Mouse (Mus musculus) stomach, embryonic 16.5 days (tissue): ENCODE measurements around the gene Creb3l2. TPM values are rescaled to one million over a fixed set of nuclear protein-coding genes. Genes with fewer than 3 reads are reported as not detected.
A peak's percentile ranks its signal among the peaks of the same experiment; 100 is the strongest.

Experiments
- ATAC-seq: fragments of 200-750 bp; cut with Nextera tagmentation; 2 replicates; pipeline ENCODE4 v1.8.0; 2017; ENCODE audit warnings: moderate number of reproducible peaks, moderate TSS enrichment; ENCODE audit not compliant: insufficient read depth, low FRiP score
- H3K27ac ChIP-seq: fragments of 300-500 bp; sonication (generic); 2 replicates; pipeline ENCODE4 v1.5.1; 2014; ENCODE audit warnings: low read length
- H3K27me3 ChIP-seq: fragments of 300-500 bp; sonication (generic); 2 replicates; pipeline ENCODE4 v1.6.1; 2014; ENCODE audit warnings: low read length, control low read depth, mixed read lengths; ENCODE audit not compliant: control insufficient read depth, insufficient read depth
- H3K36me3 ChIP-seq: fragments of 300-500 bp; sonication (generic); 2 replicates; pipeline ENCODE4 v1.6.1; 2014; ENCODE audit warnings: low read length; ENCODE audit not compliant: control insufficient read depth, insufficient read depth
- H3K4me1 ChIP-seq: fragments of 300-500 bp; sonication (generic); 2 replicates; pipeline ENCODE4 v1.6.1; 2014; ENCODE audit warnings: low read length, control low read depth, mixed read lengths; ENCODE audit not compliant: control insufficient read depth, insufficient read depth
- H3K4me2 ChIP-seq: fragments of 300-500 bp; sonication (generic); 2 replicates; pipeline ENCODE4 v1.6.1; 2014; ENCODE audit warnings: low read depth, low read length, mixed read lengths
- H3K4me3 ChIP-seq: fragments of 300-500 bp; sonication (generic); replicated peaks from 2 replicates; pipeline ENCODE4 v1.5.1; 2014; ENCODE audit warnings: mild to moderate bottlenecking, low read length
- H3K9ac ChIP-seq: fragments of 300-500 bp; sonication (generic); 2 replicates; pipeline ENCODE4 v1.6.1; 2014; ENCODE audit warnings: low read length
- H3K9me3 ChIP-seq: fragments of 300-500 bp; sonication (generic); replicated peaks from 2 replicates; pipeline ENCODE4 v1.6.1; 2016; ENCODE audit warnings: low read length, control low read depth; ENCODE audit not compliant: control insufficient read depth
- WGBS: fragments of 180-500 bp; shearing (Covaris S2); extraction: QIAGEN DNeasy Blood & Tissue Kit; methylation state at CpG from one replicate; pipeline ENCODE4 v1.1.7; 2014; 5-methylcytosine and 5-hydroxymethylcytosine counted together
- polyA plus RNA-seq: library from polyadenylated mRNA; unstranded; fragments of >200 nt; fragmentation: Nextera tagmentation; extraction: Ambion mirVana; gene quantifications from 2 replicates; pipeline ENCODE4 v1.2.1, GENCODE M21; 2015

Creb3l2 gene
- polyA plus RNA-seq, 1 experiment from 2014 or later, result 20.3 TPM

GRCm38 (mm10) chr6:37407876-37408275 lies 34.1 kb downstream of the Creb3l2 start:
- Histone ChIP-seq H3K4me3 (no peak overlapping the region), H3K9me3 (no peaks in the 10 kb centered on the region), H3K36me3 (no peaks in the 10 kb centered on the region), H3K4me1 (peaks cover 15% of the 10 kb centered on the region), H3K9ac (no peak overlapping the region), H3K27ac (no peak overlapping the region), H3K4me2 (no peak overlapping the region), H3K27me3 (no peaks in the 10 kb centered on the region)
- WGBS, result 91% methylated on average over 3 of the region's 3 CpGs
- ATAC-seq, result no peak

DNA sequence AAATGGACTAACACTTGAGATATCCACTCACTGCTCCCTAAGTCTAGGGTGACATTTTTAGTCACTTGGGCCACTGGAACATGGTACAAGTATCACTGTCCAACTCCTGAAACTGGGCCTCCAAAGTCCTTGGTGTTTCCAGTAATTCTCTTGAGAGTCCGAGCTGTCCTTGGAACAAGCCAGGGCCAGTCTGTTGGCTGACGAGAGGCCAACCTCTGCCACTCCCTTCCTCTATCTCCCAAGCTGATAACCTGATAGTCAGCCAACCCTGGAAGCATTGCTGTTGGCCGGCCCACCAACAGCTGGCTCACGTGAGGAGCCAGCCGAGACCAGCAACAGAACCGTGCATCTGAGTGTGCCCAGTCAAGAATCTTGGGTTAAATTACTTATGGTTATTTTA lies 35.0 kb downstream of the Creb3l2 start:
- Histone ChIP-seq H3K9ac (no peak overlapping the region), H3K36me3 (no peaks in the 10 kb centered on the region), H3K4me2 (no peak overlapping the region), H3K9me3 (no peaks in the 10 kb centered on the region), H3K27me3 (no peaks in the 10 kb centered on the region), H3K27ac (no peak overlapping the region), H3K4me1 (peaks cover 24% of the 10 kb centered on the region), H3K4me3 (no peak overlapping the region)
- no peak; the same call in 1 of the 2 replicates for ATAC-seq
- WGBS, result 61% methylated on average over 6 of the region's 6 CpGs

DNA sequence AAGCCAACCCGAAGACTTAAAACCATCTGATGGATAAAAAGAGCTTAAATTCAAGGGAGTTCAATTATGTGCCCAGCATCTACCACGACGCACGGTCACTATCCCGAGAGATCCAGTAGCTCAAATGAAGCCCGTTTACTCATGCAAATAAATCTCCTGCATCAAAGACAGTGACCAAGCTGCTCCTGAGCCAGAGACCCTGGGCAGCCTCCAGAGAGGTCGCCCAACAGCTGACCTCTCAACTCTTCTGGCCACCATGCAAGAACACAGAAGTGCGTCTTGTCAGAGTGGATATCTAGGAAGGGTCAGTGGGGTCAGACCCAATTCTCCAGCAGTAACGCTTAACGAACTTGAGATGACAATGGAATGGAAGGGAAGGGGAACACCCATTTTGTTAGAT lies 35.9 kb downstream of the Creb3l2 start:
- Histone ChIP-seq H3K27me3 (no peaks in the 10 kb centered on the region), H3K27ac (no peak overlapping the region), H3K9ac (no peak overlapping the region), H3K4me2 (no peak overlapping the region), H3K9me3 (no peaks in the 10 kb centered on the region), H3K4me1 (peaks cover 32% of the 10 kb centered on the region), H3K4me3 (no peak overlapping the region), H3K36me3 (no peaks in the 10 kb centered on the region)
- WGBS, result 64% methylated on average over 10 of the region's 10 CpGs
- ATAC-seq, result no peak

- Histone ChIP-seq H3K27me3 (no peaks in the 10 kb centered on the region), H3K4me1 (peaks cover 49% of the 10 kb centered on the region), H3K9me3 (no peaks in the 10 kb centered on the region), H3K27ac (no peak overlapping the region), H3K4me3 (no peak overlapping the region), H3K9ac (no peak overlapping the region), H3K4me2 (no peak overlapping the region), H3K36me3 (no peaks in the 10 kb centered on the region)
- no peak for ATAC-seq
- 45% methylated on average over 3 of the region's 3 CpGs for WGBS
These were observed 37.6 kb downstream of the Creb3l2 start for GRCm38 (mm10) chr6:37404325-37404724.

DNA sequence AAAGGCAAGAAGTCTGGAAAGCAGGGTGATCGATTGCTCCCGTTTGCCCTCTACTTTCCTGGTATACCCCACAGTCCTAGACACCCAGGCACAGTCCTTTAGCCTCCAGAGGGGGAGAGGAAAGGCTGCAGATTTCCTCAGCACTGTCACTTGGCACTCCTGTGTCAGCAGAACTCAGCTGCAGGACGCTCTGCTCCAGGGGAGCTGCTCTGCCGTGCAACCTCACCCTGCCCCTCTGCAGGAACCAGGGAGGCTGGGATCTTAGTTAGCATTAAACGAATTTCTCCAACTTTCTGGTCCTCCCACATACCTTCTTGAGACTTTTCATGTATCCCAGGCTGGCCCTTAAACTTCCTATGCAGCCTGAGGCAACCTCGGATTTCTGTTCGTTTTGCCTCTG lies 40.0 kb downstream of the Creb3l2 start:
- Histone ChIP-seq H3K36me3 (no peaks in the 10 kb centered on the region), H3K27me3 (no peaks in the 10 kb centered on the region), H3K9ac (peak overlapping the region; percentile 38), H3K4me3 (no peak overlapping the region), H3K9me3 (no peaks in the 10 kb centered on the region), H3K4me1 (peaks cover 57% of the 10 kb centered on the region), H3K4me2 (no peak overlapping the region), H3K27ac (peak overlapping the region; percentile 49; the same call in 1 of the 2 replicates)
- no peak for ATAC-seq
- whole genome bisulfite sequencing, result 40% methylated on average over 7 of the region's 7 CpGs

- Histone ChIP-seq H3K27ac (peak overlapping the region; percentile 49), H3K4me2 (no peak overlapping the region), H3K9me3 (no peaks in the 10 kb centered on the region), H3K4me3 (no peak overlapping the region), H3K4me1 (peaks cover 60% of the 10 kb centered on the region), H3K9ac (peak overlapping the region; percentile 34; the same call in 1 of the 2 replicates), H3K27me3 (no peaks in the 10 kb centered on the region), H3K36me3 (no peaks in the 10 kb centered on the region)
- WGBS, result 30% methylated on average over 11 of the region's 11 CpGs
- peak; percentile 37; the same call in 1 of the 2 replicates for ATAC-seq
These were observed 41.0 kb downstream of the Creb3l2 start for GRCm38 (mm10) chr6:37400866-37401525.

- Histone ChIP-seq H3K4me1 (peaks cover 61% of the 10 kb centered on the region), H3K27ac (no peak overlapping the region; the same call in 1 of the 2 replicates)
- ATAC-seq, result no peak
These were observed 41.8 kb downstream of the Creb3l2 start for GRCm38 (mm10) chr6:37400167-37400566.

GRCm38 (mm10) chr6:37398943-37399342 lies 43.0 kb downstream of the Creb3l2 start:
- Histone ChIP-seq H3K27me3 (no peaks in the 10 kb centered on the region), H3K27ac (no peak overlapping the region), H3K9ac (no peak overlapping the region), H3K4me3 (no peak overlapping the region), H3K9me3 (no peaks in the 10 kb centered on the region), H3K4me2 (no peak overlapping the region), H3K4me1 (peaks cover 55% of the 10 kb centered on the region), H3K36me3 (no peaks in the 10 kb centered on the region)
- 14% methylated on average over 10 of the region's 10 CpGs for WGBS
- ATAC-seq, result peak; percentile 45; the same call in 1 of the 2 replicates

More at GRCm38 (mm10) chr6:37400167-37400566, 41.8 kb downstream of the Creb3l2 start:
- no peak overlapping the region for H3K9ac ChIP-seq
- H3K4me3 ChIP-seq, result no peak overlapping the region
- WGBS, result 71% methylated on average over 4 of the region's 4 CpGs
- H3K27me3 ChIP-seq, result no peaks in the 10 kb centered on the region
- no peak overlapping the region for H3K4me2 ChIP-seq
- H3K9me3 ChIP-seq, result no peaks in the 10 kb centered on the region
- H3K36me3 ChIP-seq, result no peaks in the 10 kb centered on the region

- no peak overlapping the region for H3K9ac ChIP-seq
- no peak overlapping the region for H3K4me3 ChIP-seq
- 47% methylated on average over 9 of the region's 9 CpGs for WGBS
- H3K4me1 ChIP-seq, result peaks cover 47% of the 10 kb centered on the region
- H3K4me2 ChIP-seq, result no peak overlapping the region
- no peak overlapping the region for H3K27ac ChIP-seq
- no peak for ATAC-seq
- no peaks in the 10 kb centered on the region for H3K9me3 ChIP-seq
- no peaks in the 10 kb centered on the region for H3K36me3 ChIP-seq
- no peaks in the 10 kb centered on the region for H3K27me3 ChIP-seq
These were observed 44.0 kb downstream of the Creb3l2 start for GRCm38 (mm10) chr6:37397973-37398372.
